Mouse (Mus musculus) left cerebral cortex, adult 8-10 months (tissue): ENCODE measurements around the gene Zfp142. TPM values are rescaled to one million over a fixed set of nuclear protein-coding genes. Genes with fewer than 3 reads are reported as not detected.
A peak's percentile ranks its signal among the peaks of the same experiment; 100 is the strongest.

Experiments
- DNase-seq, 2 experiments: peaks; one replicate each; pipeline ENCODE4 v3.0.0; 2022; ENCODE audit warnings: low spot score in 2 of 2
- total RNA-seq, 4 experiments: library from RNA; stranded (reverse); gene quantifications; 2 replicates each; pipeline ENCODE4 v1.2.4; 2022

Zfp142 gene
- total RNA-seq: 10 to 100 TPM; 31.2 to 34.2 (median 32.2) TPM

GRCm38 (mm10) chr1:74587773-74588445 is at the start of gene Zfp142, which contains the start of gene Bcs1l:
TSS of gene Zfp142 (minus strand) at chr1:74588246.
TSS of gene Bcs1l (plus strand) at chr1:74588289.
- DNase-seq: peak; percentile 93 to 99

GRCm38 (mm10) chr1:74632734-74633133 is 44.7 kb upstream of the Zfp142 start:
- no peak for DNase-seq

DNA sequence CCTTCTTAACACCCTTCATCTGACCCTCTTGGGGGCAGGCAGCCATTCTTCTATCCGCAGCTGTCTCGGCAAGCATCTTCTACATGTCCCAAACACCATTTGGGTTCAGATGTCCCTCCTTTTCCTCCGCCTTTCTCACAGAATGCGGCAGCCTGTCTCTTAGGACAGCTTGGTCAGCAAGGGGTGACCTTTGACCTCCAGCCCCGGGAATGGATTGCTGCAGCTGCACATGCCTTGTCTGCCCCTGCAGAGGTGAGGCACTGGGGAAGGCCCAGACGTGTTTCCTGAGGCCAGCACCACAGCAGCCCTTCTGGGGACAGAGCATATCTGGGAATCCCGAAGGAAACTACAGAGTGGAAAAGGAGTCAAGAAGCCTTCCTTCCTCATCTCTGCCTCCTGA is 40.0 kb upstream of the Zfp142 start:
- DNase-seq: no peak

GRCm38 (mm10) chr1:74626076-74626475 is 38.0 kb upstream of the Zfp142 start:
- no peak for DNase-seq

DNA sequence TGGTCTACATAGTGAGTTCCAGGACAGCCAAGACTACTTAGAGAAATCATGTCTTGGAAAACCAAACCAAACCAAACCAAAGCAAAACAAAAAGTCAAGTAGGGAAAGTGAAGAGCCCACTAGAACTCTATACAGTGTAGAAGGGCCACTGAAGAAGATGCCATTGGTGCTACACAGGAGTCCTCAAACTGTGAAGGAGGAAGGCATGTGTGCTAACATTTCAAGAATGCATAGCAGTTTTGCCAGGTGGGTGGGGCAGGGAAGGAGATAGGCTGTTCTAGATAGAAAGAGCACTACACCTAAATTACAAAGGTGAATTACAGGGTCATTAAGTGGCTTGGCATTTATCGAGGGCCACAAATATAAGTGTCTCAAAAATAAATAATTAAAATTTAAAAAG is 36.1 kb upstream of the Zfp142 start:
- no peak for DNase-seq

DNA sequence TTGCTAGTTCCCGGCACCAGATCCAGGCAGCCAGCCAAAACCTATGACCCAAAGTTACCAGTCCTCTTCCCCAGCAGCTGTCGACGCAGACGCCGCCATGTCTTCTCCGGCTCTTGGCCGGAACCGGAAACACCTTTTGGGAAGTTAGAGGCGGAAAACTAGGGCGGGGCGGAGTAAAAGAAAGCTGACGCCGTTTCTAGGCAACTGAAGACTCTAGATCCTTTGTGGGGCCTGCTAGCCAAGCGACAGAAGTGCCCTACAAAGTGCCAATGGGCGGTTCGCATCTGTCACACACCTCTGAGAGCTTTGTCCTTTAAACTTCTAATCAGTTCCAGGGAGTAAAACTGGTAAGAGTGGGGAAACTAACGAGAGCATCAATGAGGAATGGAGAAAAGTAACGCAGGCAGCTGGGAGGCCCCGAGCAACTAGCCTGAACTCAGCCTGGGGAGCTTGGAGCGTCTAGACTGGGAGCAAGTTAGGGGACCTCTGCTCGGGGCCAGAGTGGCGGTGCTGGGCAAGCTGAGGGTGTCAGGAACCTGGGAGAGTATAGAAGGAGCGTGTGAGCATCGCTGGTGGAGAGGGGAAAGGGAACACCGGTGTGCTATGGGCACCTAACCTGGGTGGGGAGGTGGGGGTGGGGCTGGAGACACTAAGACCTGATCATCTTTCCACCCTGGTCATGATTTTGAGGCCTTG is 13.4 kb upstream of the Zfp142 start, which contains the start of the genes Rnf25 and Stk36:
TSS of gene Rnf25 (minus strand) at position 131 of the 696 bp plus-strand sequence.
TSS of gene Stk36 (plus strand) at position 179 of the 696 bp plus-strand sequence.
- DNase-seq: peak; percentile 76 to 84

DNA sequence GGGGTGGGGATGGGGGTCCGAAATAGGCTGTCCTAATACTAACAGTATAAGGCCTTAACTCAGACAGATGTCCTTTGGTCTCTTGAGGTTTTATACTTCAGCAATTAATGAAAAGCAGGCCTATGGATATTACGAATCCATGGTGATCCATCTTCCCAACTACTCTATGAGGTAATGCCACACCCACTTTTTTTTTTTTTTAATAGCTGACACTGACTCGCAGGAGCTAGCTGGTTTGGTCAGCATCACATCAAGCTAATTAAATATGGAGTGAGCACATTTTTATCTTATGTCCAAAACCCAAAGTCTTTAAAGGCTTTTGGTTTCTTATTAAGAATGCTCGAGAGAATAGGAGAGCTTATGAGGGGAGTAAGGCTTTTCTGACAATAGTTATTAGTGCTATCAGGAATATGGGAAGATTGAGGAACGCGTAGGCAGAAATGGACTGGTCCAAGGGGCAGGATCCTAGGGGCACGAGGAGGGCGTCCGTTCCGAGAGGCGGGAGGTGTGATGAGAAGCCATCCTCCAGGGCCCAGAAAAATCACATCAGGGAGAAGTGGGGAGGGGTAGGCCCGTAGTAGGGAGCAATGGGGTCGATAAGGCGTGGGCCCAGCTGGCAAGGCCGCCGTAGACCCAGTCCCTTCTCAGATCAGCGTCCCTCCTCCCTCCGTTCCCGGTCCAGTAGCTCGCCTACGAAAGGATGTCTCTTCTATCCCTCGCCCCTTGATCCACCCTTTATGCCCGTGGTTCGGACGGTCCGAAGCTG is 12.6 kb upstream of the Zfp142 start:
- DNase-seq: no peak

DNA sequence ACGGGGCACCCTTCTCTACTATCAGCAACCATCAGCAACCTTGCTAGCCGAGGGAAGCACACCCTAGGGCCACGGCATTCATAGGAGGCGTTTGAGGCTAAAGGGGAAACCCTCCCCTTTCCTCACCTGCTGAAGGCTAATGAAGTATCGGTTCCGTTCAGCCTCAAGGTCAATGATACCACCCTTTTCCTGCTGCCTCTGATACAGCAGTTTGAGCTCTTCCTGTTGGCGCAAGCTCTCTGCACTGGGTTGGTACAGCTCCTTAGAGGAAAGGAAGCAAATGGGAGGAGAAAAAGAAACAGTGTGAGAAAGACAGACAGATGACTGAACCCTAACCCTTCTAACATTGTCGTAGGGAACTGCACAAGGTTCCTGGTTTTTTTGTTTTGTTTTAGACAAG is 6.4 kb upstream of the Zfp142 start:
- DNase-seq: no peak

DNA sequence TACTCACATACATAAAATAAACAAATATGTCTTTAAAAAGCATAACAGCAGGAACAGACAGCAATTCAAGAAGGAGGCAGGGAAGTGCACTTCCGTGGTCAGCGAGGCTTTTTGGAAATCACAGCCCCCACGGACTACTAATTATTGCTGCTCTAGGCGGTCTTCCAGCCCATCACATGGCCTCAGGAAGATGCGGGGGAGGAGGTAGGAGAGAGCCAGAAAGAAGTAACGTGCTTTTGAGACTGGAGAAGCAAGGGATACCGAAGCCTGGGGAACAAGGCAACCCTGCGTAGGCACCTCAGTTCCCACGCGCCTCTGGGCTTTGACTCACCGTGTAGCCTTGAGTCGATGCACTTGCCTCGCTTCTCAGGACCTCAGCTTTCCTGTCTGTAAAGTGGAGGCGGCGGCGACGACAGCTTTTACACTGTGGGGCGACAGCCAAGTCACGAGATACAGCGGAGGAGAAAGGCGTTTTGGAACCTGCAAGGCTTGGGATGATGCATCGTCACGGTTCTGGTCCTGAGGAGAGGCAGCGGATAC is 743 bp downstream of the Zfp142 start:
- DNase-seq: peak in 1 of 2 experiments; percentile 89

- DNase-seq: no peak
Measured at GRCm38 (mm10) chr1:74584616-74585398, 3.2 kb downstream of the Zfp142 start.

- DNase-seq: no peak
Measured at GRCm38 (mm10) chr1:74582621-74583020, 5.4 kb downstream of the Zfp142 start.

- DNase-seq: no peak
Measured at GRCm38 (mm10) chr1:74569739-74570719, 18.0 kb downstream of the Zfp142 start.

- no peak for DNase-seq
Measured at GRCm38 (mm10) chr1:74565834-74566233, 22.2 kb downstream of the Zfp142 start.

- DNase-seq: no peak
Measured at GRCm38 (mm10) chr1:74559061-74559460, 29.0 kb downstream of the Zfp142 start.

DNA sequence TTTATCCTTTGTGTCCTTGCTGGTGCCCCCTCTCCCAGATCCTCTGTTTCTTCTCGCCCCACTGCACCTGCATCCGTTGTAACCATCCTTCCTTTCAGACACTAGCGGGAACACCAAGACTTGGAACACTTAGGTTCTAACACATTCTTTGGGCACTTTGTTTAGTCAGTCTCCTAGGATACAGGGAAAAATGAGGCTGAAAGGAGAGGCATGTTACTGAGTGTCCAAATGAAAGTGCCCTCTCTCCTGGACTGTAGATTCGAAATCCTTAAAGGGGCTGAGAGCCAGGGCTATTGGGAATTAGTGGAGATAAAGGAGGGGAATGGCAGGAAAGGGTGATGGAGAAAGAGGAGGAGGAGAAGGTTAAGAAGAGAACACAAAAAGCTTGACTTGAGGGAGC is 43.9 kb downstream of the Zfp142 start, which contains the start of gene Usp37:
TSS of gene Usp37 (minus strand) at position 101 of the 400 bp plus-strand sequence.
- no peak for DNase-seq

- DNase-seq: peak; percentile 12 to 21
Measured at GRCm38 (mm10) chr1:74542451-74542961, 45.5 kb downstream of the Zfp142 start, which contains the start of gene Plcd4. TSS of gene Plcd4 (plus strand) at chr1:74542888.

DNA sequence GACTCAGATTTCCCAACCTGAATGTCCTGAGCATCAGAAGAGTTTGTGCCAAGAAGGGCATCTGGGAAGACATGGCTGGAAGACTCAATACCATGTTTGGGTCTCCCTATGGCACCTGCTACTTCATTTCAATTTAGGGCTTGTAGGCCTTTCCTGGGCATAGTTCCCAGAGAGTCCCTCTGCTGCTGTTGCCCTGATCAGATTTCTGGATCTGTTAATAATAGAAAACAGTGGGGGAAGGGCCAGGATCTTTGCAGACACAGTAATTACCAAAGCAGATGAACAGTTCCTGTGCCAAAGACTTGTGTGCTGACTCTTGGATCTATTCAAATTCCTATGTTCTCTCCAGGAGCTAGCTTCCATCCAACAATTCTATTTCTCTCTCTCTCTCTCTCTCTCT is 49.4 kb downstream of the Zfp142 start:
- no peak for DNase-seq

GRCm38 (mm10) chr1:74528589-74528988 is 59.5 kb downstream of the Zfp142 start:
- no peak for DNase-seq

DNA sequence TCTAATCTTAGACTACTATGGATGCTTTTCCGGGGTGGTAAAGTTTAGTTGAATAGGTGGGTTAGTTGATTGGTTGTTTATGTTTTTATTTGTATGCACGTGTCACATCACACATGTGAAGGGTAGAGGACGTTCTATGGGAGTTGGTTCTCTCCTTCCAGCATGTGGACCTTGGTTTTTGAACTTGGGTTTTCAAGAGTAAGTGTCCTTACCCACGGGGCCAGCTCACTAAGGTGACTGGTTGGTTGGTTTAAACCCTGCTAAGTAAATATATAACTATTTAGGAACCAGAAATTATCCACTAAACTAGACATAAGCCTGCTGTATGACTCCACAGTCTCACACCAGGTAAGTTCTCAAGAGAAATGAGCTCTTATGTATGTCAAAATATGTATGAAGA is 63.3 kb downstream of the Zfp142 start:
- DNase-seq: no peak
